Mouse (Mus musculus) hindlimb bud, embryonic 11.5 days (tissue): ENCODE results near the gene 2310022B05Rik.

Experiments
- DNase-seq: peaks from one replicate; pipeline ENCODE4 v3.0.0-alpha.2; 2012; ENCODE audit warnings: low read depth, low spot score; ENCODE audit errors: extremely low spot score

Gene 2310022B05Rik

GRCm38 (mm10) chr8:124663112-124663873, at the start of gene 2310022B05Rik:
Gene 2310022B05Rik, minus strand, starts transcription at chr8:124663369.
- no peak for DNase-seq

- DNase-seq = no peak
Measured at GRCm38 (mm10) chr8:124705823-124706222, 42.7 kb upstream of the 2310022B05Rik start.

- DNase-seq = no peak
Measured at GRCm38 (mm10) chr8:124704376-124704775, 41.2 kb upstream of the 2310022B05Rik start.

GRCm38 (mm10) chr8:124703526-124703925, 40.4 kb upstream of the 2310022B05Rik start:
- no peak for DNase-seq

GRCm38 (mm10) chr8:124702183-124702582, 39.0 kb upstream of the 2310022B05Rik start:
- no peak for DNase-seq

GRCm38 (mm10) chr8:124701023-124701422, 37.9 kb upstream of the 2310022B05Rik start:
- no peak for DNase-seq

- no peak for DNase-seq
Measured at GRCm38 (mm10) chr8:124700271-124700670, 37.1 kb upstream of the 2310022B05Rik start.

GRCm38 (mm10) chr8:124695424-124696100, 32.4 kb upstream of the 2310022B05Rik start:
- DNase-seq = no peak

- DNase-seq = no peak
Measured at GRCm38 (mm10) chr8:124691706-124692105, 28.5 kb upstream of the 2310022B05Rik start.

GRCm38 (mm10) chr8:124688899-124689298, 25.7 kb upstream of the 2310022B05Rik start:
- no peak for DNase-seq

- DNase-seq = no peak
Measured at GRCm38 (mm10) chr8:124682218-124682617, 19.0 kb upstream of the 2310022B05Rik start.

- no peak for DNase-seq
Measured at GRCm38 (mm10) chr8:124681792-124682157, 18.6 kb upstream of the 2310022B05Rik start.

- DNase-seq = no peak
Measured at GRCm38 (mm10) chr8:124681077-124681791, 18.1 kb upstream of the 2310022B05Rik start.

GRCm38 (mm10) chr8:124678246-124678645, 15.1 kb upstream of the 2310022B05Rik start:
- no peak for DNase-seq

- DNase-seq = no peak
Measured at GRCm38 (mm10) chr8:124677486-124677885, 14.3 kb upstream of the 2310022B05Rik start.

GRCm38 (mm10) chr8:124677078-124677477, 13.9 kb upstream of the 2310022B05Rik start:
- DNase-seq = no peak

GRCm38 (mm10) chr8:124676661-124677060, 13.5 kb upstream of the 2310022B05Rik start:
- no peak for DNase-seq

GRCm38 (mm10) chr8:124672345-124672744, 9.2 kb upstream of the 2310022B05Rik start:
- DNase-seq = no peak

GRCm38 (mm10) chr8:124668798-124669197, 5.6 kb upstream of the 2310022B05Rik start:
- DNase-seq = no peak

- DNase-seq = no peak
Measured at GRCm38 (mm10) chr8:124664414-124664813, 1.2 kb upstream of the 2310022B05Rik start.

- DNase-seq = no peak
Measured at GRCm38 (mm10) chr8:124663874-124664230, 683 bp upstream of the 2310022B05Rik start.
